Mouse (Mus musculus) CH12.LX (cell line): ENCODE measurements at regions not wholly inside any gene's neighbourhood (a gene's known extent, or its start where the extent isn't known, plus 50 kb on each side); places are given as distances from the start of the nearest gene placed in this dataset.

Source experiments
- CHD2 ChIP-seq: IDR thresholded peaks from 2 replicates; pipeline ENCODE4 v1.6.1; 2011; ENCODE audit warnings: low read length, improper control_type of control experiment
- CTCF ChIP-seq, 2 experiments: IDR thresholded peaks in 1 of 2; conservative IDR thresholded peaks in 1 of 2; 2 replicates each; pipeline ENCODE4 v1.5.1; 2011 to 2012; ENCODE audit warnings: low read depth in 2 of 2, low read length in 2 of 2, improper control_type of control experiment in 1 of 2, inconsistent platforms in 1 of 2, mild to moderate bottlenecking in 1 of 2, moderate library complexity in 1 of 2
- MAX ChIP-seq: IDR thresholded peaks from 2 replicates; pipeline ENCODE4 v1.6.1; 2011; ENCODE audit warnings: low read length, improper control_type of control experiment
- MAZ ChIP-seq: IDR thresholded peaks from 2 replicates; pipeline ENCODE4 v1.6.1; 2012; ENCODE audit warnings: low read depth, mild to moderate bottlenecking, inconsistent platforms, low read length, improper control_type of control experiment, moderate library complexity
- POLR2A ChIP-seq: IDR thresholded peaks from 2 replicates; pipeline ENCODE4 v1.6.1; 2011; ENCODE audit warnings: low read depth, mild to moderate bottlenecking, improper control_type of control experiment, low read length

DNA sequence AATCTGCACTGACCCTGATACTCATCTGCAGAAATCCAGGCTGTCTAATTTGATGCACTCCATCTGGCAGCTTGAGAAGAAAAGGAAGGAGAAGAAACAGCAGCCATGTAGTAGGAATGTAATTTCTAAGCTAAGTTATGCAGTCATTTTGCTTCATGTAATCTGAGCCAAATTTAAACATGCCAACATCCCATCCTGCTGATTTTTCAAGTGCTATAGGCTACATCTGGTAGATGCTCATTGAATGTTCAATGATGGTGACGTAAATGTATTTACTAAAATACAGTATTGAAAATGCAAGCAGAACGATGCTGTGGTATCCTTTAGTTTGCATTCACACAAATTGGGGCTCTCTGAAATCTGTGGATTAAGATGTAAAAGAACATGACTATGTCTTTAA is 52.1 kb upstream of the Dhx15 start:
- TF ChIP-seq POLR2A (no peak), MAX (no peak), CHD2 (no peak), MAZ (no peak), CTCF (conservative IDR thresholded peaks at IDR 0.05 in 1 of 2, IDR thresholded peaks at IDR 0.05 in 1 of 2; ENCODE audit: low read depth in 2 of 2, low read length in 2 of 2) (no peak)
